18 mouse cellular contexts compared by ENCODE assay signal in the genomic region with DNA sequence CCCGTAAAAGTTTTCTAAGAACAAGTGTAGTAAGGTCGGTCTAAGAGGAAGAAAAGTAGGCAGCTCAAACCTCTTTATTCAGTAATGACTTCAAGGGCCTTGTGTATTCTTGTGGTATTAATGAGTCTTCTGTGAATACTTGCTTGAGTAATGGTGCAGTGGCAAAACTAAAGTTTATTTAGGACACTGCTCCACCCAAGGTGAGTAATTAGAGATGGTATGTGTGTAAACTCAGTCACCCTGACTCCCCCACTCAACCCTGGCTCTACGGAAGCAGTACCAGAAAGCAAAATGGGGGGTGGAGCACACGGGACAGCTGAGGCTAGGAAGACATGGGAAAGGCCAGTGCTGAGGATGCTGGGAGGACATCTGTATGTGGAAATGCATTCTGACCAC. TPM values are rescaled to one million over a fixed set of nuclear protein-coding genes. Genes with fewer than 3 reads are reported as not detected.
DNase-seq lines count a peak whose midpoint lies in the region; ATAC-seq and TF ChIP-seq lines count a peak whose summit lies in the region.
"Had no signal": no experiment of that assay in that cellular context is flagged by ENCODE, and none has a peak within 500 bp of the region (broad histone marks: within the 10 kb centered on the region; RNA-seq: fewer than 3 reads in every experiment).

No protein-coding gene starts in this region.

- 59% methylated on average over 4 of the region's 4 CpGs for WGBS in heart, embryonic 13.5 days
- WGBS in kidney, postnatal 0 days: 54% methylated on average over 4 of the region's 4 CpGs

- ATAC-seq in heart, embryonic 13.5 days (ENCODE audit: extremely low read depth, insufficient number of reproducible peaks, low FRiP score, low TSS enrichment): no peak
- ATAC-seq in kidney, postnatal 0 days (replicated peaks; ENCODE audit: low FRiP score, low read depth): 0 out of 2 replicates have a peak, but pooled peaks have one; percentile 21
- peak; percentile 28 for ATAC-seq in inflammation-experienced regulatory T-cells, adult 6 months
- ATAC-seq: forebrain, embryonic 14.5 days; midbrain, embryonic 15.5 days had no signal

- H3K4me3 ChIP-seq in heart, embryonic 13.5 days: no peak overlapping the region
- no peak overlapping the region for H3K4me3 ChIP-seq in kidney, postnatal 0 days (replicated peaks; ENCODE audit: low read depth, low read length)
- H3K4me3 ChIP-seq: embryonic facial prominence, embryonic 12.5 days; heart, embryonic 15.5 days; layer of hippocampus, adult 2 months; limb, embryonic 15.5 days; midbrain, embryonic 15.5 days; neural tube, embryonic 15.5 days had no signal

- H3K27ac ChIP-seq in heart, embryonic 13.5 days (replicated peaks): no peak overlapping the region
- no peak overlapping the region for H3K27ac ChIP-seq in kidney, postnatal 0 days
- H3K27ac ChIP-seq: embryonic facial prominence, embryonic 12.5 days; heart, embryonic 15.5 days; layer of hippocampus, adult 2 months; limb, embryonic 15.5 days; midbrain, embryonic 15.5 days; neural tube, embryonic 15.5 days had no signal

- H3K4me1 ChIP-seq in heart, embryonic 13.5 days: peaks cover 13% of the 10 kb centered on the region
- no peaks in the 10 kb centered on the region for H3K4me1 ChIP-seq in kidney, postnatal 0 days (replicated peaks; ENCODE audit: insufficient read depth, low read length)
- H3K4me1 ChIP-seq: embryonic facial prominence, embryonic 12.5 days; limb, embryonic 15.5 days; megakaryocyte, embryonic 14.5 days; midbrain, embryonic 15.5 days; neural tube, embryonic 15.5 days had no signal

- no peak for TF ChIP-seq CTCF in kidney, postnatal 0 days (IDR thresholded peaks at IDR 0.05; ENCODE audit: low read depth)

- no peaks in the 10 kb centered on the region for H3K36me3 ChIP-seq in heart, embryonic 13.5 days
- no peaks in the 10 kb centered on the region for H3K36me3 ChIP-seq in kidney, postnatal 0 days (ENCODE audit: insufficient read depth, low read length)
- H3K36me3 ChIP-seq: embryonic facial prominence, embryonic 12.5 days; heart, embryonic 15.5 days; limb, embryonic 15.5 days; midbrain, embryonic 15.5 days; neural tube, embryonic 15.5 days had no signal

- H3K4me2 ChIP-seq in heart, embryonic 13.5 days: peak overlapping the region; percentile 42
- H3K4me2 ChIP-seq in kidney, postnatal 0 days (ENCODE audit: low read length): no peak overlapping the region
- H3K4me2 ChIP-seq: embryonic facial prominence, embryonic 12.5 days; heart, embryonic 15.5 days; limb, embryonic 15.5 days; midbrain, embryonic 15.5 days; neural tube, embryonic 15.5 days had no signal

- no peaks in the 10 kb centered on the region for H3K27me3 ChIP-seq in heart, embryonic 13.5 days (replicated peaks)
- no peaks in the 10 kb centered on the region for H3K27me3 ChIP-seq in kidney, postnatal 0 days (ENCODE audit: insufficient read depth, low read length)
- H3K27me3 ChIP-seq: embryonic facial prominence, embryonic 12.5 days; heart, embryonic 15.5 days; limb, embryonic 15.5 days; megakaryocyte, embryonic 14.5 days; midbrain, embryonic 15.5 days; neural tube, embryonic 15.5 days had no signal

- no peaks in the 10 kb centered on the region; the same call in 1 of the 2 replicates for H3K9me3 ChIP-seq in heart, embryonic 13.5 days
- no peaks in the 10 kb centered on the region for H3K9me3 ChIP-seq in kidney, postnatal 0 days (replicated peaks; ENCODE audit: low read length)
- H3K9me3 ChIP-seq: embryonic facial prominence, embryonic 12.5 days; heart, embryonic 15.5 days; limb, embryonic 15.5 days; midbrain, embryonic 15.5 days; neural tube, embryonic 15.5 days had no signal

- DNase-seq in heart, adult 18-20 months: no peak
- DNase-seq in kidney, postnatal 0 days (ENCODE audit: low spot score): peak; percentile 44
- DNase-seq in kidney, postnatal 10 days: no peak
- peak; percentile 15 for DNase-seq in 3134 (ENCODE audit: extremely low read depth, insufficient read length, low spot score)
- no peak for DNase-seq in thymus, adult 18-20 months
- DNase-seq in adrenal gland, adult 18-20 months (ENCODE audit: low spot score in 2 of 2): no peak
- DNase-seq: cerebellum, adult 2 months; kidney, adult 8-10 months had no signal

- no peak overlapping the region for H3K9ac ChIP-seq in heart, embryonic 13.5 days
- H3K9ac ChIP-seq in kidney, postnatal 0 days (ENCODE audit: low read depth, low read length): no peak overlapping the region
- H3K9ac ChIP-seq: embryonic facial prominence, embryonic 12.5 days; heart, embryonic 15.5 days; limb, embryonic 15.5 days; midbrain, embryonic 15.5 days; neural tube, embryonic 15.5 days had no signal

RNA-seq across cellular contexts. Expression of a gene that starts 13.6 kb away (rescaled TPM):
- 4.7 and 4.9 TPM in 2 replicates for polyA plus RNA-seq in heart, embryonic 13.5 days (2015; fragmentation: Nextera tagmentation; extraction: Ambion mirVana)
- total RNA-seq in heart, adult 18-20 months (2021): 10 to 100 TPM in 1 of 2 experiments, 1 to 10 TPM in 1; 8.4 to 10.1 TPM
- polyA plus RNA-seq in kidney, postnatal 0 days (2015; fragmentation: Nextera tagmentation; extraction: Ambion mirVana): 11.1 and 13.8 TPM in 2 replicates
- 10 to 100 TPM; 24.8 to 33.6 (median 30.3) TPM for polyA plus RNA-seq in inflammation-experienced regulatory T-cells, adult 6 months (2017; shearing (Covaris generic))
- 10 to 100 TPM; 25.3 to 33.5 TPM for total RNA-seq in adrenal gland, adult 18-20 months (2021)

Comparison
In these comparisons a context has a peak if more than half of its experiments do, and no peak if none do; other contexts are left out.
1. DNase-seq: peak in kidney, postnatal 0 days (single experiment) and 3134 (single experiment); none in heart, adult 18-20 months (0 of 2), kidney, postnatal 10 days (single experiment), thymus, adult 18-20 months (0 of 2) and adrenal gland, adult 18-20 months (0 of 2).